Mouse (Mus musculus) spleen, postnatal 10 days (tissue): ENCODE measurements around the gene Rnps1.
A peak's percentile ranks its signal among the peaks of the same experiment; 100 is the strongest.

Experiments used
- DNase-seq, 2 experiments: peaks; one replicate each; pipeline ENCODE4 v3.0.0; 2021 to 2022; ENCODE audit warnings: low spot score in 2 of 2

Rnps1 gene

DNA sequence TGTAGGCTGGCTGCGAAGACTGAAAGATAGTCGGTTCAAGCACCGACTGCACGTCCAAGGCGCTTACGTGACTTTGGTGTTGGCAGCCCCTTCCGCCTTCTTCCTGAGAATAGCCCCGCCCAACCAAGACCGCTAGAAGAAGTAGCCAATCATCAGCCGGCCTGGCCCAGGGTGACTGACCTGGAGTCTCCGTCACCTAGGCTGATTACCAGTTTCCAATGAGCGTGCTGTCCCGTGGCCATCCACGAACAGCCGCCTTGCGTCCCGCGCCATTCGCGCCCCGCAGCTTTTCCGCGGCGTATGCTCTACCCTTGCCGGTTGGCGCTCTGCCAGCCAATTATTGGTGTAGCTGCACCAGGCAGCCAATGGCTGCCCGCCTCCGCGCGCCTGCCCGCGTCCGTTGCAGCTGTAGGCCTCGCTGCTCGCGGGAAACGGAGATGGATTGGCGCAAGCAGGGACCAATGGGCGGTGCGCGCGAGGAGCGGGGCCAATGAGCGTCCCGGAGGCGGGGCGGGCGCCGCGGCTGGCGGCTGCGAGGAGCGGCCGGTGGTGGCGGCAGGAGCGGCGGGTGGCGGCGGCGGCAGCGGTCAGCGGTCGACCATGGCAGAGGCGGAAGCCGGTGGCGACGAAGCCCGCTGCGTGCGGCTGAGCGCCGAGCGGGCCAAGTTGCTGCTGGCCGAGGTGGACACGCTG lies 55.7 kb downstream of the Rnps1 start, which contains the start of the genes E4f1 and Pgp:
Gene E4f1, minus strand, starts transcription at position 404 of the 693 bp plus-strand sequence.
Gene Pgp, plus strand, starts transcription at position 483 of the 693 bp plus-strand sequence.
- DNase-seq: peak; percentile 98 to 99

DNA sequence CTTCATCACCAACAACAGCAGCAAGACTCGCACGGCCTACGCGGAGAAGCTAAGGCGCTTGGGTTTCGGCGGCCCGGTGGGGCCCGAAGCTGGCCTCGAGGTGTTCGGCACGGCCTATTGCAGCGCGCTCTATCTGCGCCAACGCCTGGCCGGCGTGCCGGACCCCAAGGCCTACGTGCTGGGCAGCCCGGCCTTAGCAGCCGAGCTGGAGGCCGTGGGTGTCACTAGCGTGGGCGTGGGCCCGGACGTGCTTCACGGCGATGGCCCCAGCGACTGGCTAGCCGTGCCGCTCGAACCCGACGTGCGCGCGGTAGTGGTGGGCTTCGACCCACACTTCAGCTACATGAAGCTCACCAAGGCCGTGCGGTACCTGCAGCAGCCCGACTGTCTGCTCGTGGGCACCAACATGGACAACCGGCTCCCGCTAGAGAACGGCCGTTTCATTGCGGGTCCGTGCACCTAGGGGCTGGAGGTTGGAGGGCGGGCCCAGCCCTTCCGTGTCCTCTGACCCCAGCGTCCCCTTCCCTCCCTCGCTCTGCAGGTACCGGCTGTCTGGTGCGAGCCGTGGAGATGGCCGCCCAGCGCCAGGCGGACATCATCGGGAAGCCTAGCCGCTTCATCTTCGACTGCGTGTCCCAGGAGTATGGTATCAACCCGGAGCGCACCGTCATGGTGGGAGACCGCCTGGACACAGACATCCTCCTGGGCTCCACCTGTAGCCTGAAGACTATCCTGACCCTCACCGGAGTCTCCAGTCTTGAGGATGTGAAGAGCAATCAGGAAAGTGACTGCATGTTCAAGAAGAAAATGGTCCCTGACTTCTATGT lies 56.5 kb downstream of the Rnps1 start:
- DNase-seq: peak in 1 of 2 experiments; percentile 57

DNA sequence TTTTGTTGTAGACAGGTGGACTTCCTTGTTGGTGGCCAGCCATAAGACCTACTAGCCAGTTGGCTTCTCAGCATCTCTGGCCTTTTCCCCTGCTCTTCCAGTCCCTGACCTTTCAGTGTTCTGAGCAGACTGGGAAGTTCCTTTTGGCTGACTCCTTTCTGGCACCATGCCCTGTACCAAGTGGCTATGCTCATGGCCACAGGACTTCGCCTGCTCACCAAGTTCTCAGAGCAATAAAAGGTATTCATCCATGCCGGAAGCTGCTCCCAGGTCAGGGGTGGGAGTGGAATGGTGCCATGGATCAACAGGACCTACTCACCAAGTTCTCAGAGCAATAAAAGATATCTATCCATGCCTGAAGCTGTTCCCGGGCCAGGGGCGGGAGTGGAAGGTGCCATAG lies 58.1 kb downstream of the Rnps1 start:
- peak in 1 of 2 experiments; percentile 36 for DNase-seq

DNA sequence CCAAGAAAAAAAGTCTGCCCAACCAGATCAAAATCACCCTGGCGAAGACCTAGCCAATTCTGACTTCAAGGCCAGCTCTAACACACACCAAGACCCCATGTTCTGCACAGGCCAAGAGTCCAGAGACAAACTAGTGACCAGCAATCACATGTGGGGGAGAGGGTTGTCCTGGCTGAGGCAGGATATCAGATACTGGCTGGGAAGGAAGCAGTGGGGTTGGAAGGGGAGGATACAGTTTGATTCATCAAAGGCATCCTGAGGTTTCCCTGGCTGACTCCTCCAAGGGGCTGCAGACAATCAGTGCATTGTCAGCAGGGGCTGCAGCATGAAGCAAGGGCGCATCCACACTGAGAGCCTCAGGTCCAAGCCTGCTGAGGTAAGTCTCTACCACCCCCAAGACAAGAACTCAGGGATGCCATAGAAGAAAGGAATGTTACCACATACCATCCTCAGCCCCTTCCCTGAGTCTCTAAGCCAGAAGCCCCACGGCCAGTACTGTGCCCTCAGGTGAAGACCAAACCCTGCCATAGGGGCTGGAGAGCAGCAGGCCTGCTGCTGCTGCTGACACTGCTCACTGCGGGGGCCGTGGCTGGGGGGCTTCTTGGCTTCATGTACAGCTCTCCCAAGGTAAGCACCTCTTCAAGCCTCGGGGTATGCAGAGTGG lies 59.4 kb downstream of the Rnps1 start, which contains the start of gene Bricd5:
Gene Bricd5, plus strand, starts transcription at position 273 of the 664 bp plus-strand sequence.
- no peak for DNase-seq

DNA sequence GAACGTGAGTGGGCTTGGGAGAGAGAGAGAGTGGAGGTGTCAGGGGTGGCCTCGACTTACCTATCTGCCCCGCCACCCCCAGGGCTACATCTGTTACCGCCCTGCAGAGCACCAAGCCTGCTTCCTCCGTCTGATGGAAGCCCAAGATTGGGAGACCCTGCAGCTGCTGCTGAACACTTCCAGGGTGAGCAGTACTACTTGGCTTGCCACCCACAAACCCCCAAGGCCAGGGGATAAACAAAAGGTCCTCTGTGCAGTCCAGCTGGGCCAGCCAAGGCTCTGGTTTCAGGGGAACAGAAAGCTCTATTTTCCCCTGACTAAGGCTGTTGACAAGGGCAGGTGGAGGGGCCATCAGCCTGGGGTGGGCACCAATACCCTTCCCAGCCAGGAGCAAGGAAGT lies 60.2 kb downstream of the Rnps1 start:
- DNase-seq: no peak
